Mouse (Mus musculus): ENCODE results near the gene Ddx52. TPM values are rescaled to one million over a fixed set of nuclear protein-coding genes. Genes with fewer than 3 reads are reported as not detected.

Gene Ddx52
- 10 to 100 TPM; 23.9 to 26.3 TPM for total RNA-seq (2021)
- long read RNA-seq, experiment 1, transcript Ddx52-201 (15 exons, 3,194 nt): major isoform, 12 of 16 reads
- long read RNA-seq, experiment 1, partial matches to known transcripts: 2 of 16 reads
- long read RNA-seq, experiment 1, other reads (novel, unspliced or antisense): 2 of 16 reads
- long read RNA-seq, experiment 2, transcript Ddx52-201 (15 exons, 3,194 nt): major isoform, 22 of 30 reads
- long read RNA-seq, experiment 2, partial matches to known transcripts: 3 of 30 reads
- long read RNA-seq, experiment 2, other reads (novel, unspliced or antisense): 5 of 30 reads

DNA sequence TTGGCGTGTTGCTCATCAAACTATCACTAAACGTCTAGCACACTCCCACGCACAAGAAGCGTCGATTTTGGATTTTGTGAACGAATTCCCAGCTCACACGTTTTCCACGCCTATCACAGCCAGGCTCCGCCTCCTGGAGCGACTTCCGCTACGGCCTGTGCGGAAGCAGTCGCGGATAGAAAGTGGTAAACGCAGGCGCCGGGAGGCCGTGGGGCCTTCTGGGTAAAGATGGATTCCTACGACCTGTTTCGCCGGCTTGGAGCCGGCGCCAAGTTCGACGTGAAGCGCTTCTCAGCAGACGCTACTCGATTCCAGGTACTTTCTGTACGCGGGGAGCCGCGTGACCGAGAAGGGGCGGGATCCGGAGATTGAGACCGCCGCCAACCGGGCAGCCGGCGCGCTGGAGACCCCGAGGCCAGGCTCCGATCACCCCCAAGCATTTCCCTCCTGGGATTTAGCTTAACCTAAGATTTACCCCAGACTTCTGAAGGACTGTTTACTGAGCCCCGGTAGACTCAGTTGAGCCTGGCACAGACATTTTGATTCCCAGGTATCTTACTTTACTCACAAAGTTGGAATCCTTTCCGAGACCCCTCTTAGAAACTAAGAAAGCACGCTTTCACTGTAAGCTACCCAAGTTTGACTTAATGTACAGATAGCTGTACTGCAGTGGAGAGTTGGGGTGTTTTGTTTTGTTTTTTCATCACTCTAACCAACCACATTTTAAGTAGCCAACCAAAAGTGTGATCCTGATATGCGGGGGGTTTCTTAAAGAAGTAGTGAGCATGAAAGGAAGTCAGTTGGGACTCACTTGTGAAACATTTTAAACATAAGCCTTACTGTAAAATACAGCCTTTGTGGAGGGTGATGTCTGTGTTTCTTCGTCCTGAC is at the start of gene Ddx52:
Gene Ddx52, plus strand, starts transcription at position 113 of the 891 bp plus-strand sequence.
- peak; percentile 61 to 63 for DNase-seq (ENCODE audit: low spot score in 2 of 2)

DNA sequence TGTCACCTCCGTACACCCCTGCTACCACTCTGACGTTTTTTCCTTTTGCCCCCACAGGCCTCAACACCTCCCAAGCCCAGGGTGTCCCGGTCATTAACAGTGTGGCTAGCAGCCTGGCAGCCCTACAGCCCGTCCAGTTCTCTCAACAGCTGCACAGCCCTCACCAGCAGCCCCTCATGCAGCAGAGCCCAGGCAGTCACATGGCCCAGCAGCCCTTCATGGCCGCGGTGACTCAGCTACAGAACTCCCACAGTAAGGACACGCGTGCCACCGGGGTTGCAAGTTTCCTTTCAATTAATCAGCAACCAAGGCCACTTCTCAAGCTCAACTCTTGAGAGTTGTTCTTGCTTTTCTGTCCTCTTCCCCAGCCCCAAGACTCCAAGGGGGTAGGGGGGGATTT is 48.5 kb upstream of the Ddx52 start:
- peak in 1 of 2 experiments; percentile 43 for DNase-seq (ENCODE audit: low spot score in 2 of 2)

DNA sequence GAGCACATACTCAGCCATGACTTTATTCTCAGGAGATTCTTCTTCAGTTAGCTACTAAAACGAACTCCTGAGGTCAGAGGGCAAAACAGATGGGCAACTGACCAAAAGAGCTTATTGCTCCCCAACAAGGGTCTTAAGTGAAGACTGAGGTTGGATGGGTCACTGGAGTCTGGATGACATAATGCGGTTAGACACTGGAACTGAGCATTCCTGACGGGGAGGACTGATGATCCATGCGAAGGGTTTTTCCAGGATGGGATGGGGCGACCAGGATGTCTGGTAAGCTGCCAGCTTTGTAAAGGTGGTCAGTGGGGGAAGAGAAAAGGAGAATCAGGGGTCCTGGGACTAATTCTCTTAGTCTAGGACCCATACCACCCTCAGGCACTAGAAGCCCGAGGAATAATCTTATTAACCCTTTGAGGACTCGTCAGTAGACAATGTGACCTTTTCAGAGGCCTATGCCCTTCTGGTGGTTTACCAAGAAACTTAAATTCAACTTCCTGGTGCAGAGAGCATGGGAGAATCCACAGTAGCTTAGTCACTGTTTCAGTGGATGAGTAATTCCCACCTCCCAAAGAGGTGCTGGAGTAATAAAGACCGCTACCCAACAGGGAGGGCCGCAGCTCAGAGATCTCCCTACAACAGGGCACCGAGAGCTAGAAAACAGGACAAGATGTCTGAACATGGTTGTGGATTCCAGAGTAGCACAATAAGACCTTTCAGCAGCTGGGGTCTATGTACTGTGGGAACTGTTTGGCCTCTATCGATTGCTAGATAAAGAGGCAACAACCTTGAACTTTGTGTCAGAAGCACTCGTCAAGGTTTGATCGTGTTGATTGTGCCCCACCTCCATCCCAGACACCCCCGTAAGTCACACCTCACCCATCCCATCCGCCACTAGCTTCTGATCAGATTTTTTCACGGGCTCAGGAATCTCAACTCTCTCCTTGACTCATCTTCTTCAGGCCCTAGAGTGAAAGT is 45.1 kb upstream of the Ddx52 start:
- no peak for DNase-seq (ENCODE audit: low spot score in 2 of 2)

DNA sequence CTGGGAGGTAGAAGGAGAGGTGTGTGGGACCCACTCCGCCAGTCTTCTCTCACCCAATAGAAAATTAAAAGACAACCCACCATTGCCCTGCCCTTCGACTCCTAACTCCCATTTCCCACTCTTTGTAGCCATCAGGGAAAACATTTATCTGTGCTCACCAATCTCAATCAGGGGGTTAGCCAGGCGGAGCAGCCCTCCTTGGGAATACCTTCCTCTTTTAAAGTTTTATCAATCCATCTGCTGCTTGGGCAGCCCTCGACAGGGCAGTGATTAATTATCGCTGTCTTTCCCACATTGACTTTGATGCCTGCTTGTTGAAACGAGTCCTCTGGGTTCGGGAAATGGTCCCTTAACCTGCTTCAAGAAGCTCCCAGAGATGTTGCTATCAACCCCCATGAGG is 44.3 kb upstream of the Ddx52 start:
- DNase-seq (ENCODE audit: low spot score in 2 of 2): no peak

DNA sequence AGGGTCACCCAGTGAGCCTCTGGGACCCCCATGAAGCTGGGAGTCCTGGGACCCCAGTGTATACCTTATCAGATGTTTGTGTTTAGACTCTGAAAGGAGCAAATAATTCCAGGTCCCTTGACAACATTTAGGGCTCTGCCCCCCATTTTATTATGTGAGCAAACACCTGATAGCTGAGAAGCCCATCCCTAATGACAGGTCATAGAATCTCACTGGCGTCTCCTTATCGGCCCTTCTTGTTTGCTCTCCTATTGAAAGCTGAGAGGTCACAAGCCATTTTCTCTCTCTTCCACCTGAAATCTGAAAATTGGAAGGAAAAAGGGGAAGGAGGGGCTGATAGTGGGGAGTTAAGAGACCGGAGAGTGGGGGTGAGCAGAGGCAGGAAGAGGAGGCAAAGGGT is 39.0 kb upstream of the Ddx52 start:
- DNase-seq (ENCODE audit: low spot score in 2 of 2): no peak

DNA sequence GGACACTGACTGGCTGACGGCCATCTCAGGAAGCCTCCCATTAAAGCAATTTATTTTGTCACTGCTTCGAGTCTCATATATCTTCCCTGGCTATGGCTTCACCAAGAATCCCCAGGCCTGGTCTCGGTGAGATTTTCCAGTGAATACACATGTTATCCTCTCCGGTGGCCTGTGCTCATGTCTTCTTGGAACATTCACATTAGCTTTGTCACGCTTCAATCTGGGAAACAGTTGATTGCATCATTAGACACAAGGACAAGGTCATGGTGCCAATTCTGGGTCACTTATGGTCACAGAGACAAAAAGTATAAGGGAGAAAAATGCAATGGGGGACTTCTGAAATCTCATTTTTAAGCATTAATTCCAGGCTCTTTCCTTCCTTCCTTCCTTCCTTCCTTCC is 36.1 kb upstream of the Ddx52 start:
- DNase-seq (ENCODE audit: low spot score in 2 of 2): no peak

DNA sequence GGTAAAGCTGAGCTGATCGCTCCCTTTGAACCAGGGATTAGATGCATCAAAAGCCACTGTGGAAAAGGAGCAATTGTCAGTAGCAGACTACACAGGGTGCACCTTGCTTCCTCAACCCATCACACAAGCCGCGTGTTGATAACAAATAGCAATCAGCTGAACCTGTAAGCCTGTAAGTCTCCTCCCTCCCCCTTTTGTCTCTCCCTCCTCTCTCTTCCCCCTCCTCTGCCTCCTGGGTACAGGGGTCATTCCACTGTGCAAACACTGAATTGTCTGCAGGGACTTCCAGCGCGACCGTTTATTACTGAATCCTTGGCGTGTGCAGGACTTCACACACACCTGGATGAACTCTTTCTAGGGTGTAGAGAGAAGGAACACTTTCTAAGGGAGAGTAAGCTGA is 33.5 kb upstream of the Ddx52 start:
- no peak for DNase-seq (ENCODE audit: low spot score in 2 of 2)

DNA sequence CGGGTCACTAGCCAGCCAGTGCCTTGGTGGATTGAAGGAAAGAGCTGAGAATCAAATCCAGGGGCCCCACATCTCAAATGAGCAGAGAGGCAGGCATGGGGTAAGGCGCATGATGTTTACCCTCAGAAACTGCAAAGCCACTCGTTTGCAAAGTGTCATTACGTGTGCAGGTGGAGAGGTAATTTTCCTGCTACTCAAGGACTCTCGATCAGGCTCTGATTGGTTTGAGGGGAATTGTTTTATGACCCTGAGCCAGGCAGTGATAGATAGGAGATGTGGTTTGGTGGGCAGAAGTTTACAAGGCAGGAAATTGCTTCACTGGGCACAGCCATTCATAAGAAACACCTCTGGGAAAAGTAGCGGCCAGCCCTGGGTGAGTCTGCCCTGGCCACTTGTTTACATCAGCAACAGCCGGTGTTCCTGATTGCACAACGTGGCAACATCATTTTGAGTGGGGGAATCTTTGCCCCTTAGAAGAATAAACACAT is 28.0 kb upstream of the Ddx52 start:
- DNase-seq (ENCODE audit: low spot score in 2 of 2): no peak

DNA sequence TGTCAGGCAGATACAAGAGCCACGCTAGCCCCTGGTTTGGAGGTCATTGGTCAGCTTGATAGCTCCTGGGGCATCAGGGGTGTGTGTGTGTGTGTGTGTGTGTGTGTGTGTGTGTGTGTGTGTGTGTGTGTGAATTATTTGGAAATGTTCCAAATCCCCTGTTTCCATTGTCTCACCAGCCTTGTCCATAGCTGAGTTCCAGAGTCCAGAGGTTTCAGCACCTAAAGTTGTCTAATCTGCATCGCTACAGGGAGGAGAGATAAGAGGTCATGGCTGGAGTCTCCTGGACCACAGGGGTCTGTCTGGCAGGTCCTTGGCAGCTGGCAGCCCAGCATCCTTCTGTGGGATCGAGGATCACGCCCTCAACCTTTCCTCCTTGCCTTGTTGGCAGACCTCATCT is 27.4 kb upstream of the Ddx52 start:
- DNase-seq (ENCODE audit: low spot score in 2 of 2): no peak

DNA sequence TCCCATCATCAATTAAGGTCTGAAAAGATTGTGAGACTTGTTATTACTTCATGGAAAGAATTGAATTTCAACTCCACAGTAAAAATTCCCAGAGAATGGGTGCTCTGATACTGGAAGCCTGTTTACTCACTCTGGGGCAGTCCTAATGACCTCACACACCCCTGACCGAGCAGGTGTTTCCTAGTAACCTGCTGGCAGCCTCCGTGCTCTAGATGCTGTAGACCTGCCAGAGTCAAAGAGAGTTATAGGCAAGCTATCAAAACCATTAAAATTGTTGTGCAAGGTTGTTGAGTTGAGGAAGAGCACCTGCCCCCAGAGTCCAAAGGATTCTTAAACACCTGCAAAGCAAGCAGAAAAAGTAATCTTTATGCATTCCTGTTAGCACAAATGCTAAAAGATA is 19.3 kb upstream of the Ddx52 start:
- DNase-seq (ENCODE audit: low spot score in 2 of 2): no peak

DNA sequence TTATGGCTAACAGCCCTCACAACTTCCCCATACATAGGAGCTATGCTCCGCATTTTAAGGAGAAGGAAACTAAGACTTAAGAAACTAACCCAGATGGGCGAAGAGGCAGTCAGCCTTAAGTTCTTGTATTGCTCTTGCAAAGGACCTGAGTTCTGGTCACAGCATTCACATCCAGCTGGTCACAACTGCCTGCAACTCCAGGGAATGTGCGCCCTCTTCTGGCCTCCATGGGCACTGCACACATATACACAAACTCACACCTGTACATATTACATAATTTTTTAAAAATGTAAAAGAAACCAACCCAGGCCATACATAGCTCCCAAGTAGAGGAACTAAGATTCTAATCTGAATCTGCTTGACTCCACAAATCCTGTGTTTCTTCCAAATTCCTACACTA is 14.8 kb upstream of the Ddx52 start:
- DNase-seq (ENCODE audit: low spot score in 2 of 2): no peak

DNA sequence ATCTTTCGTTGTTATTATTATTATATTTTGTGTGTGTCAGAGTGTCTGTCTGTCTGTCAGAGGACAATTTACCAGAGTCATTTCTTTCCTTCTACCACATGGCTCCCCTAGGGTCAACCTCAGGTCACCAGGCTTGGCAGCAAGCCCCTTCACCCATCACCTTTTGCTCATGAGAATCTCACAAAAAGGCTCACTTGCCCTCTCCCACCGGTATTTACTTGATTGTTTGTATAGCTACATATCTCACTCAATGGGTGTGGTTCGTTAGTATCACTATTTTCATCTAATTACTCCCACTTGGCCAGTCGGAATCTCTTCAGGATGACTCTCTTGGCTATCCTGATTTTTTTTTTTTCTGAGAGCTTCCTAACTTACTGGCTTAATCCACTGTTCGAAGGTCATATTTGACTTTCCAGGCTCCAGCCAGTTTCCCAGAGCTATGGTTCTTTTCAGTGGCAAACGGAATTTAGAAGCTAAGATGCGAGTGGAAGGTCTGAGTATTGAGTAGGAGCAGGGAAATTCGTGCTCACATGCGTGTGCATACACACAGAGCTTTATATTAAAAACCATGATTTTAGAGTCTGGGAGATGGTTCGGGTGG is 9.3 kb upstream of the Ddx52 start:
- DNase-seq (ENCODE audit: low spot score in 2 of 2): no peak

DNA sequence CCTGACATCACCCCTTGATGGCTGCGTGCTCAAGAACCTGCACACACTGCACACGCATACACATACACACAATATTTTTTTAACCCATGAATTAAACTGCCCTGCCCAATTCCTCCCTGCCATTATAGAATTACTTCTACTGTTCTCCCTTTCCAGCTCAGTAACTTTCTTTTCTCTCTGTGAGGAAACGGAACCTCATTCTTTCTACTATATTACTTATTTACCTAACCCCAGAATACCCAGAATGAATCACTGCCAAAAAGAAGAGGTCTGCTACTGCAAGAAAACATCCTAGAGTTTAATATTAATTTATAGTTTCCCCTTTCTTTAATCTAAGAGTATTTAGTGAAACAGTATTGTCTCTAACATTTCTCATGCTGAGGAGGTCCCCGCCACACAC is 8.5 kb upstream of the Ddx52 start:
- no peak for DNase-seq (ENCODE audit: low spot score in 2 of 2)

DNA sequence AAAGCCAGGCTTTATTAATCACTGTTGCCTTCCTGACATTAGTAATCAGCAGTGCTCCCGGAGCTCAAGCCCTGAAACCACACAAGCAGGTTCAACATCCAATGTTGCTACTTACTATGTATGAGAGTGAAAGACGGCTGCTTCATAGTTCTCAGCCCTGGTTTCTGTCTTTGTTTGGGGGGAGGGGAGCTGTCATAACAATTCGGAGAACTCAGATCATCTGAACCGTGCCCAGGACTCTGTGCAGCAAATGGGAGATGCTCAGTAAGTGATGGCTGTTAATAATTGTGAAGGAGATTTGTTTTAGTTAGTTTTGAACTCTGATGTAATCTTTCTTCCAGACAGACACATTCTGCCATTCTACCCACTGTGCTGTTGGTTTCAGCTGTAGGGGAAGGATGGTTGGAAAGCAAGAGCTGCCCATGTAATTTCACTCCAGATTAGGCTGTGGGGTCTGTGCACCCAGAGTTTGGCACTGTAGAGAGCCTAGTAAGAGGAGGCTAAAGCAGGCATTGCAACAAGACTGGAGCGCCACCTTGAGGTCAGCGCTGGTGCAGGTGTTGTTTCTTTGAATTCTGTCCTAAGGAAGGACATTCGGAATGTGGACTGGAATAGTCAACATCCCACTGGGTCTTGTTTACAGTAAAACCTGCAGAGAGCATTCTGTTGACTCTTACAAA is 5.7 kb upstream of the Ddx52 start:
- DNase-seq (ENCODE audit: low spot score in 2 of 2): peak; percentile 27 to 62

DNA sequence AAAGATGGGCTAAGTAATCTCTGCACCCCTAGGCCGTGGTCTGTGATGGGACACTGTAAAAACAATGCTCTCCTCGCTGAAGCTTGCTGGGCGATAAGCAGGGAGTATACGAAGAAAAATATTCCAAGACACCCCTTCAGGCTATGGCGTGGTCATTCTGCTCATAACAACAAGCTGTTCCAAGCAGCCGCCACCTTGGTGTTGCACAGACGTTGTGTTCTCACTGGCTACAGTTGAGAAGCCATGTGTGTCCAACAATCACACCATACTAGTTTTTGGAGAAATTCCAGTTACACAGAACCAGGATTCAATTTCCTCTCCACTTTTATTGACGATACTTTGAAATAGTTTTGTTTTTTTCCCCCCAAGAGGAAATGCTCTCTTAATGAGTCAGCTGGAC is 3.3 kb upstream of the Ddx52 start:
- no peak for DNase-seq (ENCODE audit: low spot score in 2 of 2)

DNA sequence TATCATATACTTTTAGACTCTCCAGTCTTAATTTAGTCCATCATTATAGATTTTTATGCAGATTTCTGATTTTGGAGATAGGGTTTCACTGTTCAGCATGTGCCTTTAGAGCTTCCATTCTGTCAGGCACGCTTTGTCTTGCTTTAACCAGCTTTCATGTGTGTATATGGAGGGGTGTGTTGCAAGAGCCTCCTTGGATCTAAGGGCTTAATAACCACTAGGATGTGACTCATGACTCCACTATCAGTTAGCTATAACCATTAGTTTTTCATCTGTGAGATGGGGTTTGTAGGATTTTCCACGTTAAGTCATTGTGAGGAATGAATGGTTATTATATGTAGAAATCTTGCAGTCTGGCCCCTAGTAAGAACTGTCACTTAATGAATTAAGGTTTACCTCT is 15.0 kb downstream of the Ddx52 start:
- no peak for DNase-seq (ENCODE audit: low spot score in 2 of 2)

DNA sequence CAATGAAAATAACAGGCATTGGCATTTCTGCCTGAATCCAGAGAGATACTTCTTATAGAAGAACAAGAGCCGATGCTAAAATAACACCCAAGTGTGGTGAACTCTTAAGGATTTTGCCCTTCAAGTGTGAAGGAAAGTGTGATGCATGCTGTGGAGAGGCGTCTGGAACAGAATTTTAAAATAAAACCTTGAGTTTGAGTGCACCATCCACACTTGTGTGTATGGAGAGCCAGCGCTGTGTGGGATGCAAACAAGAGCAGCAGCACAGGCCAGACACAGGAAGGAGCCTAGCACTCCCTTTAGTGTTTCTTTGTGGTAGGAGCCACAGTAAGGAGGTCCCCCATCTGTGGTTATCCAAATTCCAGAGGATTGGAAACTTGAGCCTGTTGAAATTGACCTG is 20.1 kb downstream of the Ddx52 start:
- DNase-seq (ENCODE audit: low spot score in 2 of 2): no peak

DNA sequence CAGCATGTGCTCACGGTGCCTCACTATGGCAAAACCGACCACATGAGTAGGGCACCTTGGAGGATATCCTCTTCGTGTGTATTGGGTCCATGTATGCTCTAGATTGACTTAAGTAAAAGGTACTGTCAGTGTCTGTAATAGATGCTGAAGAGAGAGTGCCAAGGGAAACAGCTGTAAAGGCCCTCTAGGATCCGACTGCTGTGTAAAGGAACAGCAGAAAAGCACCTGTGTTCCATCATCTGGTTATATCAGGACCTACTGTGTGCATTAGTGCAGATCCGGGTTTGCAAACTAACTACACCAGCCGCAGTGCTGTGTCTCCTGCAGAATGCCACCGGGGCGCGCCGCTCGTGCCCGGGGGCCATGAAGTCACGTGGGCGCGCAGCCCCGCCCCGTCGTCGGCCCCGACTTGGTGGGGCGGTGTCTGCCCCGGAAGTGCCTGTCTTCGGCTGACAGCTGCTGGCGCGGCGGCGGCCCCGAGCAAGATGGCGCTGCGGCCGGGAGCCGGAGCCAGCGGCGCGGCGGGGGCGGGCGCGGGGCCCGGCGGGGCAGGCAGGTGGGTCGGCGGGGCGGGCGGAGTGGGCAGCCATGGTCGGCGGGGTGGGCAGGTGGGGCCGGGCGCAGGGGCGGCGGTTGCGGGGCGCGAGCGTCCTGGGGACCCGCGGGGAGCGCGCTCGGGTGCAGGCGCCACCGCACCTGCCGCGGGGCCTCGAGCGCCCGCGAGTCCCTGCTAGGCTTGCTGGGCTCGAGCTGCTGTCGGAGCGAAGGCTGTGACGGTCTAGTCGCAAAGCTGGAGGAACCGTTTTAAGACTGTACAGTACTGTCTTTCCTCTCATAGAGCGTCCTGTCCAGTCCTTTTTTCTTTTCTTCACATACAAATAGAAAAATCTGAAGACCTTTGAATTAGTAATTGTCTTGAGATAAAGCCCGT is 22.4 kb downstream of the Ddx52 start, which contains the start of gene Synrg:
Gene Synrg, plus strand, starts transcription at position 438 of the 931 bp plus-strand sequence.
- DNase-seq (ENCODE audit: low spot score in 2 of 2): peak; percentile 79 to 83

Data from adrenal gland, postnatal 4 days (tissue).